Mouse (Mus musculus) limb, embryonic 12.5 days (tissue): ENCODE data around the gene Pidd1. TPM values are rescaled to one million over a fixed set of nuclear protein-coding genes. Genes with fewer than 3 reads are reported as not detected.
A peak's percentile ranks its signal among the peaks of the same experiment; 100 is the strongest.

Source experiments
- ATAC-seq: fragments of 200-750 bp; cut with Nextera tagmentation; 2 replicates; pipeline ENCODE4 v1.8.0; 2017; ENCODE audit warnings: low read depth, moderate TSS enrichment; ENCODE audit not compliant: insufficient number of reproducible peaks, insufficient read depth, low FRiP score, low TSS enrichment
- H3K27ac ChIP-seq: fragments of 300-500 bp; sonication (generic); 2 replicates; pipeline ENCODE4 v1.5.1; 2016; ENCODE audit warnings: mild to moderate bottlenecking, moderate library complexity
- H3K27me3 ChIP-seq: fragments of 300-500 bp; sonication (generic); 2 replicates; pipeline ENCODE4 v1.6.1; 2016; ENCODE audit warnings: mild to moderate bottlenecking, moderate library complexity
- H3K36me3 ChIP-seq: fragments of 300-500 bp; sonication (generic); 2 replicates; pipeline ENCODE4 v1.6.1; 2016; ENCODE audit warnings: mild to moderate bottlenecking, moderate library complexity
- H3K4me1 ChIP-seq: fragments of 300-500 bp; sonication (generic); replicated peaks from 2 replicates; pipeline ENCODE4 v1.6.1; 2016
- H3K4me2 ChIP-seq: fragments of 300-500 bp; sonication (generic); 2 replicates; pipeline ENCODE4 v1.6.1; 2016; ENCODE audit warnings: mild to moderate bottlenecking, moderate library complexity
- H3K4me3 ChIP-seq: fragments of 300-500 bp; sonication (generic); replicated peaks from 2 replicates; pipeline ENCODE4 v1.5.1; 2016; ENCODE audit warnings: mild to moderate bottlenecking
- H3K9ac ChIP-seq: fragments of 300-500 bp; sonication (generic); replicated peaks from 2 replicates; pipeline ENCODE4 v1.6.1; 2016; ENCODE audit warnings: mild to moderate bottlenecking, moderate library complexity
- H3K9me3 ChIP-seq: fragments of 300-500 bp; sonication (generic); 2 replicates; pipeline ENCODE4 v1.6.1; 2016; ENCODE audit warnings: mild to moderate bottlenecking, moderate library complexity
- WGBS: fragments of 180-500 bp; shearing (Covaris S2); methylation state at CpG from one replicate; pipeline ENCODE4 v1.1.7; 2016; 5-methylcytosine and 5-hydroxymethylcytosine counted together
- polyA plus RNA-seq: library from polyadenylated mRNA; unstranded; fragments of >200 nt; fragmentation: Nextera tagmentation; extraction: Ambion mirVana; gene quantifications from 2 replicates; pipeline ENCODE4 v1.2.1, GENCODE M21; 2016

Pidd1 gene
- polyA plus RNA-seq, 1 experiment from 2014 or later, result 16.4 TPM

- no peak for ATAC-seq
- no peak overlapping the region for H3K27ac ChIP-seq
- WGBS, result 89% methylated on average over 13 of the region's 13 CpGs
- H3K27me3 ChIP-seq, result no peaks in the 10 kb centered on the region
- H3K36me3 ChIP-seq, result peaks cover 45% of the 10 kb centered on the region
- H3K4me3 ChIP-seq, result peak overlapping the region; percentile 48; the same call in 1 of the 2 replicates
- H3K4me2 ChIP-seq, result peak overlapping the region; percentile 88
- H3K4me1 ChIP-seq, result peaks cover 32% of the 10 kb centered on the region
- H3K9me3 ChIP-seq, result no peaks in the 10 kb centered on the region
- peak overlapping the region; percentile 68 for H3K9ac ChIP-seq
Observed at GRCm38 (mm10) chr7:141442199-141442598, 1.6 kb downstream of the Pidd1 start.

GRCm38 (mm10) chr7:141441460-141441859 lies 2.4 kb downstream of the Pidd1 start:
- no peak for ATAC-seq
- Histone ChIP-seq H3K27ac (no peak overlapping the region), H3K4me3 (no peak overlapping the region), H3K27me3 (no peaks in the 10 kb centered on the region), H3K36me3 (peaks cover 45% of the 10 kb centered on the region), H3K4me1 (peaks cover 39% of the 10 kb centered on the region), H3K4me2 (no peak overlapping the region), H3K9me3 (no peaks in the 10 kb centered on the region), H3K9ac (0 out of 2 replicates have a peak overlapping the region, but pooled peaks have one; percentile 32)
- 91% methylated on average over 9 of the region's 9 CpGs for WGBS

DNA sequence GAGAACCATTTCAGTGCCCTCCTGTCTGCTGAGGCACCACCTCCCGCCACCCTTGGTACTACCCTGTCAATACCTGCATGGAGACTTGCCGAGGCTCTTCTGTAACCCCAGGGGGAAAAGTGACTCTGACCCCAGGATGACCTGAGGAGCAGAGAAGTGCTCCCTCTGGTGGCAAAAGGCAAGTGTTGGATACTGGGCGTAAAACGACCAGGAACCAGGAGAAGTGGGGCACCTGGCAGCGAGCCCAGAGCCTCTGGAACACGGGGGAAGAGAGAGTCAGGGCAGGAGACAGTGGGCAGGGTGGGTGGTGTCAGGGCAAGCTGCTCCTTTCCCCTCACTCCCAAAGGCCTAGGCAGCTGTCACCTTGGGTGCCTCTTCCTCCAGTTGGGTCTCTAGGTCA lies 3.2 kb downstream of the Pidd1 start:
- Histone ChIP-seq H3K36me3 (peaks cover 45% of the 10 kb centered on the region), H3K9me3 (no peaks in the 10 kb centered on the region), H3K27ac (0 out of 2 replicates have a peak overlapping the region, but pooled peaks have one; percentile 13), H3K27me3 (no peaks in the 10 kb centered on the region), H3K9ac (no peak overlapping the region), H3K4me1 (peaks cover 47% of the 10 kb centered on the region), H3K4me2 (no peak overlapping the region), H3K4me3 (no peak overlapping the region)
- ATAC-seq, result no peak
- 28% methylated on average over 6 of the region's 6 CpGs for WGBS

- H3K27me3 ChIP-seq, result no peaks in the 10 kb centered on the region
- H3K4me2 ChIP-seq, result no peak overlapping the region
- peaks cover 55% of the 10 kb centered on the region for H3K4me1 ChIP-seq
- H3K27ac ChIP-seq, result no peak overlapping the region
- no peaks in the 10 kb centered on the region for H3K9me3 ChIP-seq
- peaks cover 45% of the 10 kb centered on the region for H3K36me3 ChIP-seq
- H3K4me3 ChIP-seq, result no peak overlapping the region
- ATAC-seq, result no peak
- H3K9ac ChIP-seq, result no peak overlapping the region; the same call in 1 of the 2 replicates
- WGBS, result 91% methylated on average over 11 of the region's 11 CpGs
Observed at GRCm38 (mm10) chr7:141439811-141440210, 4.0 kb downstream of the Pidd1 start.

GRCm38 (mm10) chr7:141439140-141439679 lies 4.6 kb downstream of the Pidd1 start:
- H3K4me3 ChIP-seq, result no peak overlapping the region
- WGBS, result 96% methylated on average over 10 of the region's 10 CpGs
- H3K27me3 ChIP-seq, result no peaks in the 10 kb centered on the region
- H3K4me2 ChIP-seq, result no peak overlapping the region
- peak overlapping the region; percentile 4; the same call in 1 of the 2 replicates for H3K9ac ChIP-seq
- H3K27ac ChIP-seq, result no peak overlapping the region
- H3K36me3 ChIP-seq, result peaks cover 45% of the 10 kb centered on the region
- ATAC-seq, result no peak
- H3K4me1 ChIP-seq, result peaks cover 58% of the 10 kb centered on the region
- no peaks in the 10 kb centered on the region for H3K9me3 ChIP-seq

DNA sequence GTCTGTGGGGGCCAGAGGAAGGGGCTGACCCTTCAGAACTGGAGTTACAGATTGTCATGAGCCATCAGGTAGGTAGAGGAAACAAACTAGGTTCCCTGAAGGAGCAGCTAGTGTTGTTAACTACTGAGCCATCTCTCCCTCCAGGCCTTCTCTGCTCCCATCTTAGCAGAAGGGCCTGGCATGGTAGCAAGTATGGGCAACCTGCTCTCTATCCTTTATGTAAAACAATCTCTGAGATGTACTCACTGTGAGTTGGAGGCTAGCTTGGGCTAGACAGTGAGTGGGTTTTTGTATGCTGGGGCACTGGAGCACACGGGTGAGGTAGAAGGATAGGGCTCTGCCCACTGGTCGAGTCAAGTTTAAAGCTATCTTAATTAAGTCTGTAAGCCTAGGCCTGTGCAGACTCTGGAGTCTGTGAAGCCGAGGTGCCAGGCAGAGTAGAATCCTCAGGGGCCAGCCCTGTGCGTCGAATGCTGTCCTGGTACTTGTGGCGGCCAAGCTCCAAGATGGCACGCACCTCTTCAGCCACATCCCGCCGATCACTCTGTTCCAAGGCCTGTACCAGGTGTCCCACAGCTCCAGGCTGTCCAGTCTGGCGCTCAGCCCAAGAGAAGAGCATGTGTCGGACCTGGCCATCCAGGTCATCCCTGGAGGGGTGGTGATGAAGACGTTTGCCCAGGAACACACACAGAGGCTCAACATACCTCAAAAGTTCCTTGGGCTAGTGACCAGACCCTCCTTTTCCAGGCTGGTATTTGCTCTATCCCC lies 5.4 kb downstream of the Pidd1 start:
- no peak overlapping the region for H3K27ac ChIP-seq
- H3K27me3 ChIP-seq, result no peaks in the 10 kb centered on the region
- no peak for ATAC-seq
- 92% methylated on average over 12 of the region's 12 CpGs for WGBS
- no peak overlapping the region for H3K4me2 ChIP-seq
- H3K9me3 ChIP-seq, result no peaks in the 10 kb centered on the region
- H3K4me1 ChIP-seq, result peaks cover 61% of the 10 kb centered on the region
- peaks cover 50% of the 10 kb centered on the region for H3K36me3 ChIP-seq
- H3K4me3 ChIP-seq, result no peak overlapping the region
- H3K9ac ChIP-seq, result no peak overlapping the region

GRCm38 (mm10) chr7:141437178-141438120 lies 6.4 kb downstream of the Pidd1 start, which contains the start of gene Slc25a22:
Gene Slc25a22 (minus strand): TSS chr7:141437892.
- H3K9me3 ChIP-seq, result no peaks in the 10 kb centered on the region
- H3K4me2 ChIP-seq, result peak within 1 kb of the TSS; percentile 87
- peaks cover 53% of the 10 kb centered on the region for H3K4me1 ChIP-seq
- no peaks in the 10 kb centered on the region for H3K27me3 ChIP-seq
- peak within 1 kb of the TSS; percentile 70 for H3K4me3 ChIP-seq
- peaks cover 59% of the 10 kb centered on the region for H3K36me3 ChIP-seq
- 6% methylated on average over 53 of the region's 53 CpGs for WGBS
- H3K9ac ChIP-seq, result peak within 1 kb of the TSS; percentile 76
- H3K27ac ChIP-seq, result peak within 1 kb of the TSS; percentile 64
- ATAC-seq, result peak; percentile 64

DNA sequence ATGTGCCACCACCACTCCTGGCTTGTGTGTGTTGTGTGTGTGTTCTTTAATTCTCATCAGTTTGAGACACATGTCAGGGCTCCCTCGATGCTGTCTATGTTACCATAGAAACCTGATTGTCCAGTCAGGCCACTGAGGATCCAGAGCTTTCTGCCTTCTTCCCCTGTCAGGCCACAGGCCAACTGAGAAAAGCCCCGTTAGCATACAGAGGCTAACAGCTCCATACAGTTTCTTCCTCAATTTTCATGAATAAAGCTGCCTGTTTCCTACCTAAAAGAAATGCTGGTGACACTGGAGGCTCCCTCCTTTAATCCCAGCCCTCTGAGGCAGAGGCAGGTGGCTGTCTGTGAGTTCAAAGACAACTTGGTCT lies 7.3 kb downstream of the Pidd1 start:
- H3K36me3 ChIP-seq, result peaks cover 62% of the 10 kb centered on the region
- no peak overlapping the region for H3K27ac ChIP-seq
- H3K9ac ChIP-seq, result peak overlapping the region; percentile 76
- ATAC-seq, result no peak
- peak overlapping the region; percentile 70 for H3K4me3 ChIP-seq
- 74% methylated on average over 2 of the region's 2 CpGs for WGBS
- peaks cover 46% of the 10 kb centered on the region for H3K4me1 ChIP-seq
- peak overlapping the region; percentile 87 for H3K4me2 ChIP-seq
- H3K27me3 ChIP-seq, result no peaks in the 10 kb centered on the region
- H3K9me3 ChIP-seq, result no peaks in the 10 kb centered on the region

DNA sequence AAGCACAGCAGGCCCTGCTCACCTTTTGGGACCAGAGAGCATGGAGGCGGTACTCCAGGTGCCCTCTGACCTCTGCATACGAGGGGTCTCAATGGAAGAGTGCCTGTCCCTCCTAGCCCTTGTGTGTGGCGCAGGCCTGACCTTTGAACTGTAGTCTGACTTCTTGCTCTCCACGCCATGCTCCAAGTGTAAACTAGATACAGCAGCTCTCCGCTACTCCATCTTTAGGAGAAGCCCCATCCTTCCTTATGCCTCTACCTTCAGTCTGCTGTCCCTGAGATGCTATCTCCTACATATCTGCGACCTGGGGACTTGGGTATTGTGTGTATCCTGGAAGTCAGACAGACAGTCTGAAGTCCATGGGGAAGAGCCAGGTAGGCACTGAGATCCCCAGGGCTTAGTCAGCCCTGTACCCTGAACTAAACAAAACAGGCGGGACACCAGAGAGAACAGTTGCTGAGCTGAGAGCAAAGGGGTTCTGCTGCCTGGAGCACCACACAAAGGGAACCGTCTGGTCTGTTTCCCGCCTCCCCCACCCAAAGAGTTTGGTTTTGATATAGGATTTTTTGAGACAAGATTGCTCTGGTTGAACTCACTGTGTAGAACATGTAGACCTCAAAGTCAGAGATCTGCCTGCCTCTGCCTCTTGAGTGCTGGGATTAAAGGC lies 7.8 kb downstream of the Pidd1 start:
- Histone ChIP-seq H3K9me3 (no peaks in the 10 kb centered on the region), H3K27ac (no peak overlapping the region), H3K27me3 (no peaks in the 10 kb centered on the region), H3K9ac (no peak overlapping the region), H3K4me3 (0 out of 2 replicates have a peak overlapping the region, but pooled peaks have one; percentile 70), H3K36me3 (peaks cover 62% of the 10 kb centered on the region), H3K4me2 (peak overlapping the region; percentile 87), H3K4me1 (peaks cover 45% of the 10 kb centered on the region)
- 82% methylated on average over 9 of the region's 9 CpGs for WGBS
- no peak for ATAC-seq

DNA sequence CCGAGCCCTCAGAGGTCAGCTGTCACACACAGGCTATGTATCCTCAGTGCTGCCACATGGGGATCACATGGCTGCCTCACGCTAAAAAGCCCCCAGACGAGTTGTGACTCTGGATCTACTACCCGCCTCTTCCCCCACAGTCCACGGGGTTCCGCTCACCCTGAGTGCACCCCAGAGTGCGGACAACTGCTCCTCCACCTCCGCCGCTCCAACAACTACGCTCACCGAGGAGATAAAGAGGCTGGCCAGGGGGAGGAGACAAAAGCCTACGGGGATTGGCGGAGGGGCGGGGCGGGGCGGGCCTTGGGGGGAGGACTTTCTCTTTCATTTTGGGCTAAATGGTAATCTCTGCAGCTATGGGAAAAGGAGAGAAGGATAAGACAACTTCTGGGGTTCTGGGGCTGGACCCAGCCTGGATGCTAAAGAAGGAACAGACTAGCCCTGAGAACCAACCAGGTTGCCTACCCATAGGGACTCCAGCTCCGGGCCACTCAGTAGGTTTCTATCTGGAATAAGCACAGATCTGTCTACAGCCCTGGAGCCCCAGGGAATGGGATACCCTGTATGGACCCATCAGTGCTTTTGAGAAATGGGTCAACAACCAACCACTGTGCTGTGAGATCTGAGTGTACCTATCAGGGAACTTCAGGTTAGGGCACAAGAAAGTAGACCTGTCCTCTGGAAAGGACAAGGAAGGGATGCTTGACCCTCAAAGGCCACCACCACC lies 8.5 kb downstream of the Pidd1 start:
- H3K27me3 ChIP-seq, result no peaks in the 10 kb centered on the region
- peaks cover 39% of the 10 kb centered on the region for H3K4me1 ChIP-seq
- peak overlapping the region; percentile 62 for H3K27ac ChIP-seq
- H3K9me3 ChIP-seq, result no peaks in the 10 kb centered on the region
- H3K9ac ChIP-seq, result peak overlapping the region; percentile 72; the same call in 1 of the 2 replicates
- peaks cover 62% of the 10 kb centered on the region for H3K36me3 ChIP-seq
- ATAC-seq, result no peak
- peak overlapping the region; percentile 87 for H3K4me2 ChIP-seq
- 4% methylated on average over 17 of the region's 17 CpGs for WGBS
- peak overlapping the region; percentile 54 for H3K4me3 ChIP-seq
